Mouse (Mus musculus) lung, postnatal 0 days (tissue): ENCODE measurements around the gene Heatr5a.

Experiments
- CTCF ChIP-seq: IDR thresholded peaks from 2 replicates; pipeline ENCODE4 v1.5.1; 2016; ENCODE audit warnings: antibody characterized with exemption, mild to moderate bottlenecking
- EP300 ChIP-seq: IDR thresholded peaks from 2 replicates; pipeline ENCODE4 v1.6.1; 2016; ENCODE audit warnings: antibody characterized with exemption, mild to moderate bottlenecking, control low read depth

DNA sequence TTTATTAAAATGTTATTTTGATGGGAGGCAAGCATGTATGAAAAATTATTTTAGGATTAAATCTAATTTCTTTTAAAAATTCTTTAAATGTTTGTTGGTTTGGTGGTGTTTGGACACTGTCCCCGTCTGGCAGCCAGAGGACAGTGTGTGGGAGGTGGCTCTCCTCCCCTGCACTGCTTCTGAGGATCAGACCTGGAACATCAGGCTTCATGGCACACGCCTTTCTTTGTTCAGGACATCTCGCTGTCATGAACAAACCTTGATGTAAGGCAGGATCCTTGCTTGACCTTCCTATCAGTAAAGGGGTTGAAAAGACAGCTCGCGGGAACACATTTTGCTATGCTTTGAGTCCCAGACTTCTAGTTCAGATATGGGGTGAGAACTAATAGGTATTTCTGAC lies 61.9 kb downstream of the Heatr5a start:
- TF ChIP-seq CTCF, result no peak
- no peak for TF ChIP-seq EP300
